Mouse (Mus musculus): Measurements from ENCODE around the gene Chrm5.

DNA sequence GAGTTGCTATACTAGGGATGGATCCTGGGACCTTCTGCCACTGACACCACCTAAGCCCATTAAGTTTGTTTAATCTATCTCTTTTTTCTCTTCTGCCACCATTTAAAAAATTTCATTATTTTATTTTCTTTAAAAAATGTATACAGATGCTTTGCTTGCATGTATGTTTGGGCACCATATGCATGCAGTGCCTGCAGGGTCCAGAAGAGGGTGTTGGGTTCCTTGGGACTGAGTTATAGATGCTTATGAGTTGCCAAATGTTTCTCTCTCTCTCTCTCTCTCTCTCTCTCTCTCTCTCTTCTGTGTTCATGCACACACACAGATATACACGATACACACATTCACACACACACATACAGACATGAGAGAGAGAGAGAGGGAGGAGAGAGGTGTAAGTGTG, 32.5 kb upstream of the Chrm5 start:
- TF ChIP-seq POLR2A (IDR thresholded peaks at IDR 0.05; ENCODE audit: extremely low read depth, insufficient read depth, low read length) (no peak), CTCF (IDR thresholded peaks at IDR 0.05; ENCODE audit: extremely low read depth, insufficient read depth, low read length) (no peak)

All from cortical plate, adult 2 months (tissue).